Mouse (Mus musculus) lung, adult 10 weeks (tissue): Measurements from ENCODE around the gene Xylt1. TPM values are rescaled to one million over a fixed set of nuclear protein-coding genes. Genes with fewer than 3 reads are reported as not detected.

Experiments used
- polyA plus RNA-seq: library from polyadenylated mRNA; stranded (reverse); fragments of 350-450 nt; fragmentation: Illumina TruSeq; extraction: RNeasy Lipid Tissue Mini Kit (QIAGEN cat#74804); gene quantifications from one replicate; pipeline ENCODE4 v1.2.3, GENCODE M21; 2014; ENCODE audit warnings: low read depth, low replicate concordance; ENCODE audit not compliant: insufficient read depth

The Xylt1 gene
- polyA plus RNA-seq: 0.73 TPM

GRCm38 (mm10) chr7:117380418-117381187, at the start of gene Xylt1:
Xylt1 (plus strand) TSS chr7:117380979.

